Mouse (Mus musculus): ENCODE data around the gene Lingo1. TPM values are rescaled to one million over a fixed set of nuclear protein-coding genes. Genes with fewer than 3 reads are reported as not detected.

Gene Lingo1
- polyA plus RNA-seq, 1 experiment = 1.2 TPM

GRCm38 (mm10) chr9:56748056-56748455, 48.2 kb downstream of the Lingo1 start:
- no peaks in the 10 kb centered on the region for H3K79me2 ChIP-seq (ENCODE audit: control insufficient read depth, insufficient read depth)
- no peak overlapping the region for H3K4me3 ChIP-seq
- peaks cover 17% of the 10 kb centered on the region for H3K27me3 ChIP-seq (ENCODE audit: control insufficient read depth, insufficient read depth, insufficient read length)
- no peak overlapping the region for H3K4me2 ChIP-seq (ENCODE audit: low read depth)
- no peak for TF ChIP-seq USF1 (IDR thresholded peaks at IDR 0.05; ENCODE audit: low read depth)
- no peak for TF ChIP-seq TCF3 (IDR thresholded peaks at IDR 0.05; ENCODE audit: insufficient read length, low read depth)
- TF ChIP-seq POLR2AphosphoS2 (IDR thresholded peaks at IDR 0.05; ENCODE audit: insufficient read length, low read depth) = no peak
- no peak for TF ChIP-seq TCF12 (IDR thresholded peaks at IDR 0.05; ENCODE audit: insufficient read depth, poor library complexity, severe bottlenecking)
- no peak for TF ChIP-seq MYOG (IDR thresholded peaks at IDR 0.05; ENCODE audit: control insufficient read depth in 1 of 3, insufficient read depth in 1 of 3, insufficient read length in 2 of 3, low read depth in 2 of 3)
- TF ChIP-seq MYOD1 (IDR thresholded peaks at IDR 0.05; ENCODE audit: control insufficient read depth in 1 of 3, insufficient read length in 2 of 3, low read depth in 2 of 3) = no peak
- TF ChIP-seq MAX (IDR thresholded peaks at IDR 0.05; ENCODE audit: low read depth) = no peak
- no peak for TF ChIP-seq CEBPB (IDR thresholded peaks at IDR 0.05; ENCODE audit: insufficient read depth, poor library complexity, severe bottlenecking)
- no peak for TF ChIP-seq POLR2A (IDR thresholded peaks at IDR 0.05; ENCODE audit: insufficient read length, low read depth)
- TF ChIP-seq SRF (IDR thresholded peaks at IDR 0.05; ENCODE audit: control insufficient read depth, insufficient read length, low read depth) = no peak
- no peak for TF ChIP-seq REST (IDR thresholded peaks at IDR 0.05; ENCODE audit: insufficient read depth, insufficient read length)
- no peak for TF ChIP-seq E2F4 (IDR thresholded peaks at IDR 0.05; ENCODE audit: insufficient read depth)
- no peak overlapping the region for H3ac ChIP-seq (ENCODE audit: control insufficient read depth, insufficient read length)
- H3K36me3 ChIP-seq (ENCODE audit: control insufficient read depth, insufficient read depth) = no peaks in the 10 kb centered on the region

- TF ChIP-seq TCF3 (IDR thresholded peaks at IDR 0.05; ENCODE audit: insufficient read length, low read depth) (no peak), MYOG (IDR thresholded peaks at IDR 0.05; ENCODE audit: control insufficient read depth in 1 of 3, insufficient read depth in 1 of 3, insufficient read length in 2 of 3, low read depth in 2 of 3) (no peak)
- H3K4me2 ChIP-seq (ENCODE audit: low read depth) = no peak overlapping the region
- no peak overlapping the region for H3K4me3 ChIP-seq
- no peaks in the 10 kb centered on the region for H3K79me2 ChIP-seq (ENCODE audit: control insufficient read depth, insufficient read depth)
- no peaks in the 10 kb centered on the region for H3K36me3 ChIP-seq (ENCODE audit: control insufficient read depth, insufficient read depth)
- no peak overlapping the region for H3ac ChIP-seq (ENCODE audit: control insufficient read depth, insufficient read length)
- peaks cover 17% of the 10 kb centered on the region for H3K27me3 ChIP-seq (ENCODE audit: control insufficient read depth, insufficient read depth, insufficient read length)
Observed at GRCm38 (mm10) chr9:56746926-56747294, 49.4 kb downstream of the Lingo1 start.

GRCm38 (mm10) chr9:56746195-56746925, 49.9 kb downstream of the Lingo1 start:
- peaks cover 17% of the 10 kb centered on the region for H3K27me3 ChIP-seq (ENCODE audit: control insufficient read depth, insufficient read depth, insufficient read length)
- H3K36me3 ChIP-seq (ENCODE audit: control insufficient read depth, insufficient read depth) = no peaks in the 10 kb centered on the region
- no peaks in the 10 kb centered on the region for H3K79me2 ChIP-seq (ENCODE audit: control insufficient read depth, insufficient read depth)
- H3ac ChIP-seq (ENCODE audit: control insufficient read depth, insufficient read length) = no peak overlapping the region
- no peak for TF ChIP-seq POLR2AphosphoS2 (IDR thresholded peaks at IDR 0.05; ENCODE audit: insufficient read length, low read depth)
- no peak for TF ChIP-seq TCF3 (IDR thresholded peaks at IDR 0.05; ENCODE audit: insufficient read length, low read depth)
- no peak for TF ChIP-seq POLR2A (IDR thresholded peaks at IDR 0.05; ENCODE audit: insufficient read length, low read depth)
- TF ChIP-seq USF1 (IDR thresholded peaks at IDR 0.05; ENCODE audit: low read depth) = no peak
- no peak for TF ChIP-seq MYOD1 (IDR thresholded peaks at IDR 0.05; ENCODE audit: control insufficient read depth in 1 of 3, insufficient read length in 2 of 3, low read depth in 2 of 3)
- TF ChIP-seq MYOG (IDR thresholded peaks at IDR 0.05; ENCODE audit: control insufficient read depth in 1 of 3, insufficient read depth in 1 of 3, insufficient read length in 2 of 3, low read depth in 2 of 3) = no peak
- no peak for TF ChIP-seq E2F4 (IDR thresholded peaks at IDR 0.05; ENCODE audit: insufficient read depth)
- no peak for TF ChIP-seq CEBPB (IDR thresholded peaks at IDR 0.05; ENCODE audit: insufficient read depth, poor library complexity, severe bottlenecking)
- no peak for TF ChIP-seq SRF (IDR thresholded peaks at IDR 0.05; ENCODE audit: control insufficient read depth, insufficient read length, low read depth)
- no peak overlapping the region for H3K4me2 ChIP-seq (ENCODE audit: low read depth)
- H3K4me3 ChIP-seq = no peak overlapping the region

- Histone ChIP-seq H3K36me3 (ENCODE audit: control insufficient read depth, insufficient read depth) (no peaks in the 10 kb centered on the region), H3ac (ENCODE audit: control insufficient read depth, insufficient read length) (no peak overlapping the region), H3K4me2 (ENCODE audit: low read depth) (no peak overlapping the region), H3K79me2 (ENCODE audit: control insufficient read depth, insufficient read depth) (no peaks in the 10 kb centered on the region), H3K27me3 (ENCODE audit: control insufficient read depth, insufficient read depth, insufficient read length) (peaks cover 17% of the 10 kb centered on the region), H3K4me3 (no peak overlapping the region)
- no peak for TF ChIP-seq MAX (IDR thresholded peaks at IDR 0.05; ENCODE audit: low read depth)
Observed at GRCm38 (mm10) chr9:56744369-56744768, 51.9 kb downstream of the Lingo1 start.

GRCm38 (mm10) chr9:56739181-56739737, 57.0 kb downstream of the Lingo1 start:
- H3K27me3 ChIP-seq (ENCODE audit: control insufficient read depth, insufficient read depth, insufficient read length) = no peaks in the 10 kb centered on the region
- no peak overlapping the region for H3K4me3 ChIP-seq
- H3K79me2 ChIP-seq (ENCODE audit: control insufficient read depth, insufficient read depth) = no peaks in the 10 kb centered on the region
- TF ChIP-seq TCF12 (IDR thresholded peaks at IDR 0.05; ENCODE audit: insufficient read depth, poor library complexity, severe bottlenecking) = no peak
- TF ChIP-seq MYOG (IDR thresholded peaks at IDR 0.05; ENCODE audit: control insufficient read depth in 1 of 3, insufficient read depth in 1 of 3, insufficient read length in 2 of 3, low read depth in 2 of 3) = peak in 1 of 3 experiments; percentile 9
- H3ac ChIP-seq (ENCODE audit: control insufficient read depth, insufficient read length) = no peak overlapping the region
- H3K36me3 ChIP-seq (ENCODE audit: control insufficient read depth, insufficient read depth) = no peaks in the 10 kb centered on the region
- no peak overlapping the region for H3K4me2 ChIP-seq (ENCODE audit: low read depth)

Measured in myocyte (in vitro differentiated cells).